Mouse (Mus musculus) activated CD4-positive, CD25-positive, alpha-beta regulatory T cell, adult 4 months (primary cell): Measurements from ENCODE around the gene Smim5. TPM values are rescaled to one million over a fixed set of nuclear protein-coding genes. Genes with fewer than 3 reads are reported as not detected.
A peak's percentile ranks its signal among the peaks of the same experiment; 100 is the strongest.

Experiments
- ATAC-seq: one replicate; pipeline ENCODE4 v1.8.0; 2017
- polyA plus RNA-seq, 2 experiments: library from polyadenylated mRNA; unstranded; fragments of 100-300 nt; shearing (Covaris generic); gene quantifications; one replicate each; pipeline ENCODE4 v1.2.1; 2017

Smim5 gene
- polyA plus RNA-seq, 2 experiments from 2014 or later = 0.89 to 1.2 TPM

DNA sequence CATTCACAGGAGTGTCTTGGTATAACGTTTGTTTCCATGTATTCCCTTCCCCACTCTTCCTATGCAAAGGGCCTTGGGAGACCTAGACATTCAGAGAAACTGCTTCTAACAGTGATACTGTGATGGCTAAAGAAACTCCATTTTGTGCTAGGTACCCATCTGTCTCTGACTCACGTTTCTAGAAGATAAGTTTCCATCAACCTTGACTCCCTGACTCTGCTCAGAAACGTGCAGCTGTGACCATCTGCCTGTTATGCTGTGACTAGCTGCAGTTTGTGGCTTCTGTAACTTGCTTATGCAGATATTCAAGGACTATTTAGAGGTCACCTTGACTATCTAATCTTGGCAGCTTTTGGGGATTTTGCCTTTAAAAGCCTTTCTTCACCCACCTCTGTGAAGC, 31.5 kb downstream of the Smim5 start:
- no peak for ATAC-seq

DNA sequence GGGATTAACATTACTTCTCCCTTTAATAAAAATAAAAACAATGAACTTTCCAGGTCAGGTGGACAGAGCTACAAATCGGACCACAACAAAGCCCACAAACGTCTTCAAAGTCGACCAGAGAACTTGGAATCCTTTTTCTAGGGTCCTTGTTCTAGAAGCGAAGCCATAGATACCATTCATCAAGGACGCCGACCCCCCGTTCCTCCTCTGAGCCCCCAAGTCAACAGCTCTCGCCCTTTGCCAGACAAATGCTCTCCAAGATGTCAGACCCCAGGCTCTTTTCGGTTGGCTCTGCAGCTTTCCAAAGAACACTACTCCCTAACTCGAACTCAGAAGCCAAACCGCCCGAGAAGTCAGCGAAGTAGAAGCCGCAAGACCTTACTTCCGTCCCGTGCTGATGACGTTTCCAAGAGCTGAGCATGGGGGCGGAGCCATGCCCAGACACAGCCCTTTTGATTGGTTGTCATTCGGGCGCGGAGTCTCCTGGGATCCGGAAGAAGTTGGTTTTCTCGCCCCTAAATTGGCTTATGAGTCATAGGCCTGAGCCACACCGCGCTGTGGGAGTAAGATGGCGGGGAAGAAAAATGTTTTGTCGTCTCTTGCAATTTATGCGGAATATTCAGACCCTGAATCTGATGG, 33.5 kb downstream of the Smim5 start, which contains the start of the genes Sap30bp and Recql5:
Sap30bp (plus strand) TSS at position 175 of the 639 bp plus-strand sequence.
Recql5 (minus strand) TSS at position 370 of the 639 bp plus-strand sequence.
- ATAC-seq = peak; percentile 100

DNA sequence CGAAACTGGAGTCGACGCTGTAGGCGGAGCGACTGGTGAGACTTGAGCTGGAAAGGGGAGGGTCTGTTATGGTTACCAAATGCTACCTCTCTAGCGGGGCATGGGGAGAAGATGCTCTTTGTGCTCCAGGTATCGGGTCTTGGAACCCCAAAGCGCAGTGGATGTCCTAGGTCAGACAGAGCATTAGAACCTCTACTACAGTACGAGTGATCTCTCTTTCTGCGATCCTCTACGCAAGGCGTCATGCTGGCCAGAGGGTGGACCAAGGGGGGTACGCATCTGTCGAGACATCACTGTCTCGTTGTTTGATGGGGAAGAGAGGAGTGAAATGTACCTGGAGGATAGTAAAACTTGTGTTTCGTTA, 34.0 kb downstream of the Smim5 start:
- peak; percentile 11 for ATAC-seq

DNA sequence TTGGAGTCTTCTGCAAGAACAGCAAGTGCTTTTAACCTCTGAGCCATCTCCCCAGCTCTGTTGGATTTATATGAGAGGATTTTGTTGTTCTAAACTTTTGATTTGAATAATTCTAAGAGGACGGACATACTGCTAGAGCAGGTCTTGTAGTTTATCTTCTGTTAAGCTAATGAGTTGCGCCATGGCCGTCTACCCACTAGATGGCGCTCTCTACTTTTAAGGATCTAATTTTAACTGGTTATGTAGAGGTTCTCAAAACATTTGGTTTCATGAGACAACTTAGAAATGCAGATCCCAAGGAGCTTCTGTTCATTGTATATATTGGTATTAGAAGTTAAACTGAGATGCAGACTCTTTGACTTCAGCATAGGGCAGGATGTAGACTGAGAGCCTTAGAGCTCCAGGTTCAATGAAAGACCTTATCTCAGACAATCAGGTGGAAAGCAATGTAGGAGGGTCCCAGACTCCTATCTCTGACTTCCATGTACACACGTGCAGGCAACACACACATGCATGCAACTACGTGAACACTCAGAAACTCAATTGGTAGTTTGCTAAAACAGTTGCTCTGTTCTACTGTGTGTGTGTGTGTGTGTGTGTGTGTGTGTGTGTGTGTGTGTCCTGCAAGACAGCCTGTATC, 40.0 kb downstream of the Smim5 start:
- no peak for ATAC-seq

DNA sequence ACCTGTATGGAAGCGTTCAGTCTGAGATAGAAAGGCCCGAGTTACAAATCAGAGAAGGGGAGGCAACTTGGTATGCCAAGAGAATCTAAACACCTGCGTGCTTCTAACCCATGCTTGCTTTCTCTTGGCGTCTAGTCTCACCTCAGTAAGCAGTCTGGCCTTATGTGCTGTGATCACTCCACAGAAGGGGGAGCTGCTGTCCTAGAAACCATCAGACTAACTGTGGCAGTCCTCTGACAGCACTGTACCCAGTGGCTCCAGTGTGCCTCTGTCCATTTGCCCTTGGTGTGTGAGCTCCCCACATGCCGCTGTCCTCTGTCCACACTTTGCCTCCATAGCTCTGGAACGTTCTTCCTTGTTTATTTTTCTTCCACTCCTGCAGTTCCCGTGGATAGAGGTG, 42.2 kb downstream of the Smim5 start:
- no peak for ATAC-seq

DNA sequence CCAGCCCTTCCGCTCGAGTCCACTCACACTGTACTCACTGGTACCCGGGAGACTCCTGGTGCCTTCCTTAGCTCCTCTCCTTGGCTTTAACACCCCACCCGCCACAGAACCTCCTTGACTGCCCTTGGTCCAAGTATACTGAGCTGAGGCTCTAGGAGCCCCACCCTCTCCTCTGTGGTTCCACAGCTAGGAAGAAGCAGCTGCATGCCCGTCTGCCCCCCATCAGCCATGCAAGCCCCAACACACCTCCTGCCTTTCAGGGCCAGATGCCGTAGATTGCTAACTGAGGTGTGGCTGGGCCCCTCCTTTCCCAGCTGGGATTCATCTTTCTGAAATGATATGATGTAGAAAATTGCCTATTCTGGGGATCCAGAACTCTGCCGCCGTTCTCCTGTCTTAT, 45.5 kb downstream of the Smim5 start:
- ATAC-seq = no peak

DNA sequence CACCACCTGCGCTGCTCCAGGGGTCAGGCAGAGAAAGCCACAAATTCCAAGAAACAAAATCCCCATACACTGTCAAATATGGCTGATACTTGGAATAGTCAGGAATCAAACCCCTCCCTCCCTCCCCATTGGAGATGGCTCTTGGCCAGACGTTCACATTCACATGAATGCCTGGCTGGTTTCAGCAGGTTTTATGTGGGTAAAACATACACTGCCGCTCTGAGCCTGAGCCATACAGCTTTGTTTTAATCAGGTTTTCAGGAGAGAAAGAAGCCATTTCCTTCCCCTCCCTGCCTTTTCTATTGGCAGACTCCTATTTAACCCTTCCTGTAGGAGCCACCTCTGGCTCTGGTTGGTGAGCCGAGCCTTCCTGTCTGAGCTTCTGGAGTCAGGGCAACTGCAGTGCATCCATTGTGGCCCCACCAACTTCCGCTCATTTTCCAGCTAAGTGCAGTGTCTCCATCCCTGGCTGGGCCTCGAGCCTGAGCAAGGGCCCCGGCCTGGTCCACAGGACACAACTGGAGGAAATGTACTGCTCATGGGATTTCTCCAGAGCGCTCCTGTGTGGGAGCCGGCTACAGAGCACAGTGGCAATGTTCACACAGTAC, 46.6 kb downstream of the Smim5 start:
- ATAC-seq = no peak

DNA sequence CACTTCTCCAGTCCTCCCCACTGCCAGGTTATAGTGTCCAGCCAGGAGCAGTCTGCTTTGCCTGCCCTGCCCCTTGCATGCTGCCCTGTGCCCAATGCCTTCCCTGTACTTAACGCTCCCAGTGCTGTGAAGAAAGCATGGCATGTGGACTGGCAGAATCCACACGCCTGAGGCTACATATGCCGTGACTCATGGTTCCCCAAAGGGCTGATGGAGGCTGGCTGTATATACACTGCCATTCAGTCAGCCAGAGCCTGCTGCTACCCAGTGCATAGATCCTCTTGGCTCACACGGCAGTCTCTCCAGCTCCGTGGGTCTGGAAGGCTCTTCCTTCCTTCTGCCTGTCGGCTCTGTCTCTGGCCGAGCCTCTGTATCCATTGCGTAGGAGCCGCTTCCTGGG, 48.5 kb downstream of the Smim5 start:
- no peak for ATAC-seq

DNA sequence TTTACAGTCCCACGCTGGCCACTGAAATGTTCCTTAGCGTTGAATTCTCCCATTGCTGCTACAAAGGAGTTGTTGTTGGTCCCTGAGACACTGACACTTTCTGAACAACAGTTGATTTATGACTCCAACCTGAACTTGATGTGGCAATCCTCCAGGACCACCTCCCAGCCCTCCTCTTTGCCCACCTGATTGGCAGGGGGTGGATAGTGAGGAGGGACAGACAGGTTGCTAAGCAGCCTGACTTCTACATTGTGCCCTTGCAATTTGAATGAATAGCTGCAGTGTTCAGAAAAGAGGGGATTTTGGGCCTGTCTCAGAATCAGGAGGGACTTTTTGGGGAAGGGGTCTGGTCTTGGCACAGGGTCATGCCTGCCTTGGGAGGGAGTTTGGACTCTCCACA, 51.0 kb downstream of the Smim5 start:
- no peak for ATAC-seq

DNA sequence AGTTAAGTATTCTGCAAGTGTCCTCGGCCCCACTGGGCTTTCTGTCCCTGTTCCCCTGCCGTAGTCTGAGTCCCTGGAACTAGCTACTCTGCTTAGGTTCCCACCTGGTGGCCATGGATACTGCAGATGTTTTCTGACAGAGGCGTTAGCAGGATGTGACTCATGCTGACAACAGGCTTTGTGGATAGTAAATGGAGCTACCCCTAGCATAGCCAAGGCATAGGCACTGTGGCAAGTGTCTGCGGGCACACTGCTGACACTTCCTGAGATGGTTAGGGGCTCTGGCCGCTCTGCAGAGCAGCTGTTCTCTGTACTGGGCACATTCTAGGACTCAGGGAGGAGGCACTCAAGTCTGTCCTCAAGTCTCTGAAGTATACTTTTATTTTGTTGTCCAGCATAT, 54.9 kb downstream of the Smim5 start:
- no peak for ATAC-seq

DNA sequence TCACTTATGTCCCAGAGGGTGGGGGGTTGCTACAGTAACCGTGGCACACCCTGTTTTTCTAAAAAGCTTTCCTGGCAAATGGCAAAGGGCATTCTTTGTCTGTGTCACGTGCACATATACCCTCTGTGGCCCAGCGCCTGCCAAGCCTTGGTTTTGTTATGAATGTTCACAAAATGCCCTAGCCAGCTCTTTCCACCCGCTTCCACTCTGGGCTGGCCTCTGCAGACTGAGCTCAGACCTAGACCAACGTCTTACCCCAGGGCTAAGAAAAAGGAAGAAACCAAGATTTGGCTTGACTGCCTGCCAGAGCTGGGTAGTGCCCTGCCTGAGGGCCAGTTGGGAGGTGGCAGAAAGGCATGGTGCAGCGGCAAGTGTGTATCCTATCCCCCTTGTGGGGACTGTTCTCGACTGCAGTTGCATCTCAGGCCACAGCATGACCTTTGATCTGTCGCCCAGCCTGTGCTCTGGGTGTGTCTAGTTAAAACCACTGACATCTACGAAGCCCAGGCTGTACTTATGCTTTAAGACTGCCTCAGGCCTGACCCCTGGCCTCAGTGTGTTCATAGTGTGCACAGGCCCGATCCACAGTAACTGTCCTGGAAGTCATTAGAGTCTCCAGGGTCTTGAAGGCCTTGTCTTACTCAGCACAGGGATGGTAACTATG, 55.6 kb downstream of the Smim5 start:
- ATAC-seq = no peak

Other genes with a start within 250 kb of the Smim5 start
- gene Grb2, start 191.4 kb upstream of the Smim5 start, polyA plus RNA-seq = 10 to 100 TPM; 28.3 to 34.4 TPM
- 10 to 100 TPM in 1 of 2 experiments, 1 to 10 TPM in 1; 9.2 to 14.6 TPM for gene Tmem94, start 134.5 kb upstream of the Smim5 start, polyA plus RNA-seq
- under 1 TPM; 0.46 to 0.79 TPM for gene Caskin2, start 86.3 kb upstream of the Smim5 start, polyA plus RNA-seq
- gene Tsen54, start 85.2 kb upstream of the Smim5 start, polyA plus RNA-seq = 10 to 100 TPM in 1 of 2 experiments, 1 to 10 TPM in 1; 8.9 to 11.9 TPM
- gene Llgl2, start 75.9 kb upstream of the Smim5 start, polyA plus RNA-seq = 1 to 10 TPM; 6.3 TPM
- not detected for gene Myo15b, start 41.6 kb upstream of the Smim5 start, polyA plus RNA-seq
- 1 to 10 TPM; 2.5 to 3.6 TPM for gene Smim6, start 12.1 kb downstream of the Smim5 start, polyA plus RNA-seq
- 10 to 100 TPM; 36.0 to 53.3 TPM for gene Sap30bp, start 33.3 kb downstream of the Smim5 start, polyA plus RNA-seq
- 10 to 100 TPM; 12.1 to 22.5 TPM for gene Recql5, start 33.5 kb downstream of the Smim5 start, polyA plus RNA-seq
- not detected for gene Itgb4, start 74.7 kb downstream of the Smim5 start, polyA plus RNA-seq
- 10 to 100 TPM; 23.0 to 25.3 TPM for gene Galk1, start 112.8 kb downstream of the Smim5 start, polyA plus RNA-seq
- gene H3f3b, start 128.0 kb downstream of the Smim5 start, polyA plus RNA-seq = 1,000 to 10,000 TPM; 1,520 to 1,873 TPM
- gene Unk, start 130.4 kb downstream of the Smim5 start, polyA plus RNA-seq = 10 to 100 TPM; 10.4 to 12.3 TPM
- gene Unc13d, start 178.0 kb downstream of the Smim5 start, polyA plus RNA-seq = 100 to 1,000 TPM in 1 of 2 experiments, 10 to 100 TPM in 1; 68.6 to 116 TPM
- gene Wbp2, start 187.0 kb downstream of the Smim5 start, polyA plus RNA-seq = 100 to 1,000 TPM in 1 of 2 experiments, 10 to 100 TPM in 1; 85.4 to 142 TPM
- gene Trim47, start 227.2 kb downstream of the Smim5 start, polyA plus RNA-seq = not detected
- gene Trim65, start 231.2 kb downstream of the Smim5 start, polyA plus RNA-seq = 10 to 100 TPM; 10.7 to 11.9 TPM
- 10 to 100 TPM; 17.9 to 25.8 TPM for gene Mrpl38, start 238.9 kb downstream of the Smim5 start, polyA plus RNA-seq